Mouse (Mus musculus) liver, adult 2 months (tissue): ENCODE measurements around the gene Celf2. TPM values are rescaled to one million over a fixed set of nuclear protein-coding genes. Genes with fewer than 3 reads are reported as not detected.

Experiments used
- DNase-seq: peaks from one replicate; pipeline ENCODE4 v3.0.0-alpha.2; 2011; ENCODE audit warnings: low read depth, low spot score; ENCODE audit errors: extremely low read depth
- H3K27ac ChIP-seq: fragments of 200-500 bp; replicated peaks from 2 replicates; pipeline ENCODE4 v1.5.1; 2012; ENCODE audit warnings: low read depth, mild to moderate bottlenecking, control low read depth, inconsistent platforms, low read length; ENCODE audit not compliant: insufficient read depth
- H3K27me3 ChIP-seq: fragments of 200-500 bp; 2 replicates; pipeline ENCODE4 v1.6.1; 2012; ENCODE audit warnings: mild to moderate bottlenecking, moderate library complexity, low read length, inconsistent platforms; ENCODE audit not compliant: control insufficient read depth, insufficient read depth
- H3K36me3 ChIP-seq: fragments of 200-500 bp; 2 replicates; pipeline ENCODE4 v1.6.1; 2012; ENCODE audit warnings: low read length, inconsistent platforms; ENCODE audit not compliant: control insufficient read depth, insufficient read depth
- H3K4me1 ChIP-seq: fragments of 200-500 bp; 2 replicates; pipeline ENCODE4 v1.6.1; 2011; ENCODE audit warnings: low read length; ENCODE audit not compliant: control insufficient read depth, insufficient read depth
- H3K4me3 ChIP-seq: fragments of 200-500 bp; 2 replicates; pipeline ENCODE4 v1.5.1; 2011; ENCODE audit warnings: low read depth, mild to moderate bottlenecking, control low read depth, low read length, moderate library complexity; ENCODE audit not compliant: insufficient read depth
- H3K79me2 ChIP-seq: fragments of 200-500 bp; 2 replicates; pipeline ENCODE4 v1.6.1; 2012; ENCODE audit warnings: inconsistent platforms, mild to moderate bottlenecking, low read length, moderate library complexity; ENCODE audit not compliant: control insufficient read depth, insufficient read depth
- H3K9ac ChIP-seq: fragments of 200-500 bp; 2 replicates; pipeline ENCODE4 v1.6.1; 2012; ENCODE audit warnings: low read depth, mild to moderate bottlenecking, control low read depth, inconsistent platforms, low read length
- CTCF ChIP-seq: fragments of 200-500 bp; IDR thresholded peaks from 2 replicates; pipeline ENCODE4 v1.5.1; 2011; ENCODE audit warnings: low read depth, low read length, control low read depth
- POLR2A ChIP-seq: fragments of 200-500 bp; IDR thresholded peaks from 2 replicates; pipeline ENCODE4 v1.6.1; 2011; ENCODE audit warnings: low read length, control low read depth; ENCODE audit not compliant: insufficient read depth; ENCODE audit errors: extremely low read depth
- WGBS: fragments of 180-500 bp; shearing (Covaris S2); methylation state at CpG from one replicate; pipeline ENCODE4 v1.1.7; 2018; 5-methylcytosine and 5-hydroxymethylcytosine counted together
- polyA plus RNA-seq: library from polyadenylated mRNA; depleted of rRNA; stranded (reverse); fragments of >200 nt; gene quantifications from 2 replicates; pipeline ENCODE4 v1.2.3, GENCODE M21; 2012
- total RNA-seq: library from RNA; depleted of rRNA; stranded (reverse); fragments of >200 nt; gene quantifications from 2 replicates; pipeline ENCODE4 v1.2.3, GENCODE M21; 2014

The Celf2 gene
- total and polyA plus RNA-seq, 2 experiments, result 2.9 to 4.7 TPM

DNA sequence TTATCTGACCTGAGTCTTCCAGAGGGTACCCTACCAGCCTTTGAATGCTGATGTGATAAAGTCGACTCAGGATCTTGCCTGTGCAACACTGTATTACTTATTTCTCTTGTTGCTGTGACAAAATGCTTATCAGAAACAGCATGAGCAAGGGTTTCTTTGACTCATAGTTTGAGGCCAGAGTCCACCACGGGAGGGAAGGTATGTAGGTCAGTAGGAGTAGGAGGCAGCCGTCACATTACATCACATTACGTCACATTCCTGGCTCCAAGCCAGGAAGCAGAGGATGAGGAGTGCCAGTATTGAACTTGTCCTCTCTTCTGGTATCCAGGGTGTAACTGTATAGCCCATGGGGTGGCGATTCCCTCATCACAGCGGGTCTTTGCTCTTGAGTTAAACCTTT lies 349.3 kb downstream of the Celf2 start:
- no peak for TF ChIP-seq CTCF
- TF ChIP-seq POLR2A, result no peak
- H3K4me1 ChIP-seq, result peaks cover 2% of the 10 kb centered on the region; the same call in 1 of the 2 replicates
- H3K79me2 ChIP-seq, result no peaks in the 10 kb centered on the region
- H3K4me3 ChIP-seq, result no peak overlapping the region
- no peaks in the 10 kb centered on the region for H3K27me3 ChIP-seq
- no peak overlapping the region for H3K9ac ChIP-seq
- no peak overlapping the region for H3K27ac ChIP-seq
- 43% methylated on average over 6 of the region's 6 CpGs for WGBS
- H3K36me3 ChIP-seq, result no peaks in the 10 kb centered on the region
- DNase-seq, result peak; percentile 82

DNA sequence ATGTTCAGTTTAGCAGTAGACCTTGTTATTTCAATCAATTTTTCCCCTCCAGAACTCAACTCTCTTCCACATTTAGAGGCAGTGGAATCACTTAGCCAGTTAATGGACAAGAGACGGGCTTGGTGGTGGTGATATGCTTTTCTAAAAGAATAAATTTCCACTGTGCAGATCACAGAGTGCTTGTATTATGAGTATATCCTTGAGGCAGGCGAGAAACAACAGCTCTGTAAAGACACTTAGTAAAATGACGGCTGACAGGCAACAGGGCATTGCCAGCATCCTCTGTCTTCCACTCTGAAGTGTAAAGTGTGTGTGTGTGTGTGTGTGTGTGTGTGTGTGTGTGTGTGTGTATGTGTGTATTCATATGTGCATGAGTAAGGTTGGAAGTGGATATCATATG lies 362.1 kb downstream of the Celf2 start:
- no peak overlapping the region for H3K4me3 ChIP-seq
- H3K9ac ChIP-seq, result no peak overlapping the region
- no peaks in the 10 kb centered on the region for H3K4me1 ChIP-seq
- no peak for DNase-seq
- whole genome bisulfite sequencing, result 82% methylated on average over 3 of the region's 3 CpGs
- H3K79me2 ChIP-seq, result no peaks in the 10 kb centered on the region
- TF ChIP-seq CTCF, result no peak
- TF ChIP-seq POLR2A, result no peak
- H3K36me3 ChIP-seq, result no peaks in the 10 kb centered on the region
- H3K27ac ChIP-seq, result no peak overlapping the region
- H3K27me3 ChIP-seq, result no peaks in the 10 kb centered on the region

DNA sequence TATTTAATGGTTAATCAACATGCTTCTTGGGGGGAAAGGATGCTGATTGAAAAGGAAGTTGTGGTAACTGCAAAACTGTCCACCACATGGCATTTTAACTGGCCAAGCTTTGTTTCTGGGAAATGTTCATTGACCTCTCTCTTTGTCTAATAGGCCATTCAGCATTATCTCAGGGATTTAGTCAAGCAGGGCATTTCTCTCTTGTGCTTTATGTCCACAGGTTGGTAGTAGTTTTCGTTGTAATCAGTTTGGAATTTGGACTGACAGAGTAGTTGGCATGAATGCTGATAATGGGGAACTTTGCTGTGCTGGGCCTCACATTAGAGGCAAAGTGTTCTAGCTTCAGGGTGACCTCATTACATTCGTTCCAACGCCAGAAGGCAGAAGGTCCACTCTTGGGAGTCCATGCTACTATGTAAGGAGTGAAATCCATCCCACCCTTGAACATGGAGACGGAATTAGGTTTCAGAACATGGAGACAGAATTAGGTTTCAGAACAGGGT lies 363.8 kb downstream of the Celf2 start:
- TF ChIP-seq CTCF (no peak), POLR2A (no peak)
- WGBS, result 67% methylated on average over 4 of the region's 4 CpGs
- H3K4me3 ChIP-seq, result no peak overlapping the region

DNA sequence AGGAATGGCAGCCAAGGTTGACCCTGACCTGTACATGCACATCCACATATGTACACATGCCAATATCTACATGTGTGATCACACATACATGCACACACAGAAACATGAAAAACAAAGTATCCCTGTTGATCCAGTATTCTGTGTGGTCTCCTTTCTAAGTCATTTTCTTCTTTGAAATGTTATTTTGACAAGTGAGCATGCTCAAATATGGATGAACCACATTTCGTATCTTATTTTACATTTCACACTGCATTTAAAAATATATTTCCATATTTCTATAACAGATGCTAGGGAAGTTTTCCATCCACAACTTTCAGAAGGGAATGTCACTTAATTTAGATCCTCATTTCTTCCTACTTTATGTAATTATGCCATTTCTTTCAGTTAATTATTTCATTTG lies 364.5 kb downstream of the Celf2 start:
- Histone ChIP-seq H3K4me1 (no peaks in the 10 kb centered on the region), H3K27me3 (no peaks in the 10 kb centered on the region), H3K79me2 (no peaks in the 10 kb centered on the region), H3K36me3 (no peaks in the 10 kb centered on the region), H3K27ac (no peak overlapping the region), H3K4me3 (no peak overlapping the region), H3K9ac (no peak overlapping the region)
- no peak for DNase-seq
- WGBS, result 80% methylated on average over 1 of the region's 1 CpGs
- TF ChIP-seq POLR2A (no peak), CTCF (no peak)

More for the DNA sequence above, 363.8 kb downstream of the Celf2 start:
- Histone ChIP-seq H3K27ac (no peak overlapping the region), H3K36me3 (no peaks in the 10 kb centered on the region), H3K27me3 (no peaks in the 10 kb centered on the region), H3K4me1 (no peaks in the 10 kb centered on the region), H3K79me2 (no peaks in the 10 kb centered on the region), H3K9ac (no peak overlapping the region)
- DNase-seq, result peak; percentile 19

DNA sequence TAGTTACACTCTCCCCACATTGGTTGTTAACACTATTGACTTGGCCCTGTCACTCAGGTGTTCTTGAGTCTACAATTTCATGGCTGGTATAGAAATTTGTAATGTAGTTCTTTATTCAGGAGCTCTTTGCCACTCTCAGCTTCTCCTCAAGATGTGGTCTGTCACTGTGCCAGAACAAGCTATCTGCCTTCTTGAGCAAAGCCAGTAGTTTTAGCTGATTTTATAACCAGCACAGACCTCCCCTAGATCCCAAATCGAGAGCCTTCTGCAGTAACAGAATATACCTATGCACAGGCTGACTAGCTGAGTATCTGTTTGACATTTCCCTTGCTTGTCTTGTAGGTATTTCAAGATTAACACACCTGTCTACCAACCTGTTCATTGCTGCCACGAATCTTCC lies 386.0 kb downstream of the Celf2 start:
- no peak overlapping the region for H3K4me3 ChIP-seq
- WGBS, result 75% methylated on average over 2 of the region's 2 CpGs
- no peak for TF ChIP-seq CTCF
- TF ChIP-seq POLR2A, result no peak

DNA sequence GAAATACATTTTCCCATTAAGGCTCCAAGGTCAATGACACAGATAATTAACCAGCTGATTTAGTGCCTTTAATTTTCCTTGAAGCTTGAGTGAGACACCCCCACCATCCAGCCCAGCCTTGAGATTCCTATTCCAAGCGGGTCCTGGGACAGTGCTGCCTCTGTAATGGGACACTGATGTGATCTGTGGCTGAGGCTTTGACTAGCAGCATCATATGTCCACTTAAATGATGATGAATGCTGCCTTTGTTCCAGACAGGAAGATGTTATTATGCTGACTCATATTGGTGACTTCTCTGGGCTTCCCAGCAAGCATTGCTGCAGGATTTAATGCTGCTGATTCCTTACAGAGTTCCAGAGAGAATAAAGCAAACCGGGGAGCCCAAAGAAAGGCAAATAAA lies 393.6 kb downstream of the Celf2 start:
- Histone ChIP-seq H3K27ac (no peak overlapping the region), H3K79me2 (no peaks in the 10 kb centered on the region), H3K9ac (no peak overlapping the region), H3K4me3 (no peak overlapping the region), H3K4me1 (no peaks in the 10 kb centered on the region), H3K36me3 (no peaks in the 10 kb centered on the region), H3K27me3 (no peaks in the 10 kb centered on the region)
- no peak for DNase-seq
- TF ChIP-seq POLR2A (no peak), CTCF (no peak)
- WGBS, result 26% methylated on average over 2 of the region's 2 CpGs

More for the DNA sequence above, 386.0 kb downstream of the Celf2 start:
- Histone ChIP-seq H3K36me3 (no peaks in the 10 kb centered on the region), H3K27me3 (no peaks in the 10 kb centered on the region), H3K79me2 (no peaks in the 10 kb centered on the region), H3K9ac (no peak overlapping the region), H3K27ac (no peak overlapping the region), H3K4me1 (no peaks in the 10 kb centered on the region)
- no peak for DNase-seq
